26 mouse cellular contexts compared by ENCODE assay signal in the genomic region with DNA sequence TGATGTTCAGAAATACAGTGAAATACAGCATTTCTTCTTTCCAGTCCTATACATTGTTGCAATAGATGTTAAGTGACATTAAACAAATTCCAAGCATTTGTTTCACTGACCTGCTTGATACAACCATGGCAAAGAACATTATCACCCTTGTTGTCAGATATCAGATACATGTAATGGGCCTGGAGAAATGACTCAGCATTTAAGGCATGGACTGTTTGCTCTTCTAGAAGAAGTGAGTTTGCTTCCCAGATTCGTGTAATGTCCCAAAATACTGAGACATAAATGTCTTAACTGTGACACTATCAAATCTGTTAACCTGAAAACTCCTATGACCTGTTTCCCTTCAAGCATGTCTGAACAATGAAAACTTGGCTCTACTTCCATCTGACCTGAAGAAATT.
"Had no signal": no experiment of that assay in that cellular context is flagged by ENCODE, and none has a peak within 500 bp of the region (broad histone marks: within the 10 kb centered on the region; RNA-seq: fewer than 3 reads in every experiment).

No protein-coding gene starts in this region.

- H3K36me3 ChIP-seq: heart, embryonic 13.5 days; heart, embryonic 15.5 days; hindbrain, embryonic 13.5 days; hindbrain, embryonic 15.5 days; intestine, embryonic 15.5 days; kidney, embryonic 15.5 days; limb, embryonic 10.5 days; limb, embryonic 12.5 days; liver, embryonic 12.5 days had no signal

- H3K9ac ChIP-seq: heart, embryonic 13.5 days; heart, embryonic 15.5 days; hindbrain, embryonic 13.5 days; hindbrain, embryonic 15.5 days; intestine, embryonic 15.5 days; kidney, embryonic 15.5 days; limb, embryonic 12.5 days; liver, embryonic 12.5 days had no signal

- H3K27me3 ChIP-seq: heart, embryonic 13.5 days; heart, embryonic 15.5 days; hindbrain, embryonic 13.5 days; hindbrain, embryonic 15.5 days; intestine, embryonic 15.5 days; kidney, embryonic 15.5 days; limb, embryonic 12.5 days; liver, embryonic 12.5 days had no signal

- H3K4me2 ChIP-seq: heart, embryonic 11.5 days; heart, embryonic 13.5 days; heart, embryonic 15.5 days; hindbrain, embryonic 13.5 days; hindbrain, embryonic 15.5 days; intestine, embryonic 15.5 days; kidney, embryonic 15.5 days; limb, embryonic 12.5 days; liver, embryonic 12.5 days had no signal

- H3K4me1 ChIP-seq: heart, embryonic 13.5 days; heart, embryonic 15.5 days; hindbrain, embryonic 13.5 days; hindbrain, embryonic 15.5 days; intestine, embryonic 15.5 days; kidney, embryonic 15.5 days; limb, embryonic 10.5 days had no signal

- H3K27ac ChIP-seq: heart, adult 2 months; heart, embryonic 13.5 days; heart, embryonic 15.5 days; hindbrain, embryonic 13.5 days; hindbrain, embryonic 15.5 days; hindbrain, postnatal 0 days; intestine, embryonic 15.5 days; kidney, embryonic 15.5 days; kidney, postnatal 0 days; limb, embryonic 10.5 days; limb, embryonic 12.5 days; liver, embryonic 12.5 days had no signal

- H3K4me3 ChIP-seq: heart, adult 2 months; heart, embryonic 13.5 days; heart, embryonic 15.5 days; hindbrain, embryonic 13.5 days; hindbrain, embryonic 15.5 days; intestine, embryonic 15.5 days; kidney, embryonic 15.5 days; limb, embryonic 10.5 days; limb, embryonic 12.5 days; liver, embryonic 12.5 days had no signal

- H3K9me3 ChIP-seq: heart, embryonic 13.5 days; heart, embryonic 15.5 days; hindbrain, embryonic 13.5 days; hindbrain, embryonic 15.5 days; intestine, embryonic 15.5 days; kidney, embryonic 15.5 days; limb, embryonic 10.5 days; limb, embryonic 12.5 days; liver, embryonic 12.5 days had no signal

- DNase-seq: gastrocnemius, postnatal 14 days; gastrocnemius, postnatal 36 days; heart, adult 11 months; heart, adult 2 months; heart, postnatal 14 days; heart, postnatal 36 days; kidney, adult 18-20 months; kidney, adult 9 months; kidney, postnatal 14 days; kidney, postnatal 36 days; layer of hippocampus, adult 9-11 months; layer of hippocampus, postnatal 36 days; liver had no signal

- ATAC-seq: hindbrain, postnatal 0 days; intestine, embryonic 15.5 days; intestine, postnatal 0 days; liver, embryonic 12.5 days had no signal
